Mouse (Mus musculus): ENCODE results near the gene Oasl2. TPM values are rescaled to one million over a fixed set of nuclear protein-coding genes. Genes with fewer than 3 reads are reported as not detected.

Oasl2 gene
- polyA plus RNA-seq, 1 experiment, result 31.7 TPM

DNA sequence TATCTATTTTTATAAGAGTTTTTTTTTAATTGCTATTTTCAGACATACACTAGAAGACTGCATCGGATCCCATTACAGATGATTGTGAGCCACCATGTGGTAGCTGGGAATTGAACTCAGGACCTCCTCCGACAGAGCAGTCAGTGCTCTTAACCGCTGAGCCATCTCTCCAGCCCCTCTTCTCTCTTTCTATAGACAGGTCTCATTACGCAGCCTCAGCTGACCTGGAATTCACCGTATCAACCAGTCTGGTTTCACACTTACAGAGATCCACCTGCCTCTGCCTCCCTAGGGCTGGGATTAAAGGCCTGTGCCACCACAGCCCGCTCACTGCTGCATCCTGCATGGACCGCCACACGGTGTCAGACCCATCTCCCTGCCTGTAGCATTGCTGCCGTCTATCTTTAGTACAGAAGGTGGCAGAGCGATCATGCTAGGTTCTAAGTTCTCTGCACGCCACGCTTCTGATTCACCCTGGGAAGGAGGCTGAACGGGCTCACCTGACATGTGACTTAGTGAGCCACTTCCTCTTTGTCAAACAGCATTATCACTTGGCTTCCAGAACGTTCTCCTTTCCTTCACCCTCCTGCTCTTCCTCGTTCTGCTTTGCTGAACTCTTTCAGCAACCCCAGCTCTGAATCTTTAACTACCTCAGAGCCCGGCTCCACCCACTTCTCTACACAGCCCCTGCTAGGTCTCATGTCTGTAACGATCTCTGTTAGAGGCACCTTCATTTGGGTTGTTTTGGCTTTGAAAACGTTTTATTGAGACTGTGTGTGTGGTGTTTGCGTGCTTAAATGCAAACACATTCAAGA, 25.0 kb downstream of the Oasl2 start:
- Histone ChIP-seq H3K4me1 (replicated peaks; ENCODE audit: control insufficient read depth, insufficient read depth, low read length) (peaks cover 13% of the 10 kb centered on the region), H3K27ac (ENCODE audit: control insufficient read depth, insufficient read depth, low read length) (peak overlapping the region; percentile 92), H3K4me3 (ENCODE audit: control insufficient read depth, insufficient read depth, low read length) (peak overlapping the region; percentile 5; the same call in 1 of the 2 replicates), H3K36me3 (ENCODE audit: control insufficient read depth, insufficient read depth, low read length) (no peaks in the 10 kb centered on the region), H3K27me3 (ENCODE audit: control insufficient read depth, insufficient read depth, low read length) (no peaks in the 10 kb centered on the region)
- peak; percentile 61; the same call in 1 of the 2 replicates for TF ChIP-seq CTCF (IDR thresholded peaks at IDR 0.05; ENCODE audit: borderline replicate concordance, control insufficient read depth, extremely low read depth, insufficient read depth, low read length, poor library complexity)
- 0 out of 2 replicates have a peak, but pooled peaks have one; percentile 21 for TF ChIP-seq POLR2A (IDR thresholded peaks at IDR 0.05; ENCODE audit: control insufficient read depth, extremely low read depth, insufficient read depth, low read length, poor library complexity)
- WGBS, result 14% methylated on average over 19 of the region's 19 CpGs
- DNase-seq, result peak; percentile 76

DNA sequence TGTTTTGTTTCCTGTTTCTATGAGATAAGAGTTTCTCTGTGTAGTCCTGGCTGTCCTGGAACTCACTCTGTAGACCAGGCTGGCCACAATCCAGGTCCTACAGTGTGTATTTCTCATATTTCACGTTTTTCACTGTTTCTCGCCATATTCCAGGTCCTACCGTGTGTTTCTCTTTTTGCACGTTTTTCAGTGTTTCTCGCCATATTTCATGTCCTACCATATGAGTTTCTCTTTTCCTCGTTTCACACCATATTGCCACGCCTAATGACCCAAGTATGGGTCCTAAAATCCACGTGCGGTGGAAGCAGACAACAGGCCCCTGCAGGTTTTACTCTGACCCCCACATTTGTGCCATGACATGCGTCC, 25.6 kb downstream of the Oasl2 start:
- no peaks in the 10 kb centered on the region for H3K27me3 ChIP-seq (ENCODE audit: control insufficient read depth, insufficient read depth, low read length)
- WGBS, result 31% methylated on average over 10 of the region's 10 CpGs
- H3K4me3 ChIP-seq (ENCODE audit: control insufficient read depth, insufficient read depth, low read length), result no peak overlapping the region
- TF ChIP-seq POLR2A (IDR thresholded peaks at IDR 0.05; ENCODE audit: control insufficient read depth, extremely low read depth, insufficient read depth, low read length, poor library complexity) (no peak), CTCF (IDR thresholded peaks at IDR 0.05; ENCODE audit: borderline replicate concordance, control insufficient read depth, extremely low read depth, insufficient read depth, low read length, poor library complexity) (no peak)
- no peaks in the 10 kb centered on the region for H3K36me3 ChIP-seq (ENCODE audit: control insufficient read depth, insufficient read depth, low read length)
- H3K27ac ChIP-seq (ENCODE audit: control insufficient read depth, insufficient read depth, low read length), result peak overlapping the region; percentile 92
- no peak for DNase-seq
- peaks cover 11% of the 10 kb centered on the region for H3K4me1 ChIP-seq (replicated peaks; ENCODE audit: control insufficient read depth, insufficient read depth, low read length)

DNA sequence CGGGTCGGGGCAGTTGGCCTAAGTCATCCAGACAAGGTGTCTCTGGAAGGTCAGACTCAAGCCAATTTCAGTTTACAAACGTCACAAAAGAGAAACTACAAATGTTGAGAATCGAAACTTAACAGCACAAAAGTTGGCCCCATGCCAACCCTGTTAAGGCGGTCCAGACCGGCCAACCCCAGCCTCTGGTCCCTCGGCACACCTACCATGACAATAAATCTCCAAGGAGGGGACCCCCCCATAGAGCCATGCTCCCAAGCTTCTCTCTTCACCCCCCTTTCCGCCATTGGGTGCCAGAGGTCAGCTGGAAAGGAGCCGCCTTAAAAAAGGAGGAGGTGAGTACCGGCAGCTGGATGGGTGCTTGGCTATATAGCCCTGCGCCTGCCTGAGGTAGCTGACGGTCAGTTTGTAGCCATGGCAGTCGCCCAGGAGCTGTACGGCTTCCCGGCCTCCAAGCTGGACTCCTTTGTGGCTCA, 26.3 kb downstream of the Oasl2 start, which contains the start of gene Oasl1:
Gene Oasl1 (plus strand): TSS at position 243 of the 476 bp plus-strand sequence.
- peak within 1 kb of the TSS; percentile 49 for H3K4me3 ChIP-seq (ENCODE audit: control insufficient read depth, insufficient read depth, low read length)
- 10% methylated on average over 15 of the region's 15 CpGs for WGBS
- DNase-seq, result peak; percentile 26
- no peaks in the 10 kb centered on the region for H3K36me3 ChIP-seq (ENCODE audit: control insufficient read depth, insufficient read depth, low read length)
- no peak for TF ChIP-seq POLR2A (IDR thresholded peaks at IDR 0.05; ENCODE audit: control insufficient read depth, extremely low read depth, insufficient read depth, low read length, poor library complexity)
- no peak for TF ChIP-seq CTCF (IDR thresholded peaks at IDR 0.05; ENCODE audit: borderline replicate concordance, control insufficient read depth, extremely low read depth, insufficient read depth, low read length, poor library complexity)
- no peaks in the 10 kb centered on the region for H3K27me3 ChIP-seq (ENCODE audit: control insufficient read depth, insufficient read depth, low read length)
- H3K4me1 ChIP-seq (replicated peaks; ENCODE audit: control insufficient read depth, insufficient read depth, low read length), result peaks cover 11% of the 10 kb centered on the region
- peak within 1 kb of the TSS; percentile 92 for H3K27ac ChIP-seq (ENCODE audit: control insufficient read depth, insufficient read depth, low read length)

DNA sequence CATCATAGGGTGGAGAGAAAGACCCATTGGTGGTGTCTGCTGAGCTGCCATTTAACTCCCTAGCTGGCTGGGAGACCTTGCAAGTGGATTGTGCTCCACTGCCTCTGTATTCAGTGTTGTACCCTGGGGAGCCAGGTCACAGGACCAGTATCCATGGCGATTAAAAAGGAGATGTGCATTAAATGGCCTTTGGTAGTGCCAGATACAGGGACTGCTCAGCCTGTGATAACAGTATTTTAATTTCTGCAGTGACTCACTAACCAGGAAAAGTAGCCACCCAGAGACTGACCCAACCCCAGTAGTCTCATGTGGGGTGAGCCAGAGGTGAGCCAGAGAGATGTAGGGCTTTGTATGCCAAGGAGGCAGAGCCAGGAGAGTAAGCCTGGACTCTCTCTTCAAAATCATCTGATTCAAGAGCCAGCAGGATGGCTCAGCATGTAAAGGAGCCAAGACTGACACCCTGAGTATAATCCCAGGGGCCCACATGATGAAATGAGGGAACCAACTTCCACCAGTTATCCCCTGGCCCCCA, 29.5 kb downstream of the Oasl2 start:
- no peak for DNase-seq
- WGBS, result 93% methylated on average over 1 of the region's 1 CpGs
- Histone ChIP-seq H3K27me3 (ENCODE audit: control insufficient read depth, insufficient read depth, low read length) (no peaks in the 10 kb centered on the region), H3K4me1 (replicated peaks; ENCODE audit: control insufficient read depth, insufficient read depth, low read length) (peaks cover 11% of the 10 kb centered on the region), H3K36me3 (ENCODE audit: control insufficient read depth, insufficient read depth, low read length) (no peaks in the 10 kb centered on the region), H3K4me3 (ENCODE audit: control insufficient read depth, insufficient read depth, low read length) (no peak overlapping the region), H3K27ac (ENCODE audit: control insufficient read depth, insufficient read depth, low read length) (no peak overlapping the region)
- TF ChIP-seq POLR2A (IDR thresholded peaks at IDR 0.05; ENCODE audit: control insufficient read depth, extremely low read depth, insufficient read depth, low read length, poor library complexity), result no peak

DNA sequence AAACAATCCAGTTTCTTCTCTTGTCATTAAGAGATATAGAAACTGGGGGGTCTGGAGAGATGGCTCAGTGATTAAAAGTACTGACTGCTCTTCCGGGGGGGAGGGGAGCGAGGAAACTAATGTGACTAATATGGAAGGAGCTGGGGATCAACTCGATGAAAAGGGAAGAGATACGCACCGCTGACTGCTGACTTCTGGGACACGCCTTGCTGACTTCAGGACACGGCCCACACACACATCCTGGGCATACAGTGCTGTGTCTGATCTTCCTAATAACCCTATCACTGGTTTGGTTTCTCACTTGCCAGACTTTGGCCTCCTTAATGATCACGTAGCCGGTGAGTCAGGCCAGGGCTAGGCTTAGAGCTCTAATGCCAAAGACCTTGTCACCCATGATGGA, 30.0 kb downstream of the Oasl2 start:
- H3K4me3 ChIP-seq (ENCODE audit: control insufficient read depth, insufficient read depth, low read length), result no peak overlapping the region
- no peaks in the 10 kb centered on the region for H3K27me3 ChIP-seq (ENCODE audit: control insufficient read depth, insufficient read depth, low read length)
- TF ChIP-seq CTCF (IDR thresholded peaks at IDR 0.05; ENCODE audit: borderline replicate concordance, control insufficient read depth, extremely low read depth, insufficient read depth, low read length, poor library complexity), result no peak
- no peak for TF ChIP-seq POLR2A (IDR thresholded peaks at IDR 0.05; ENCODE audit: control insufficient read depth, extremely low read depth, insufficient read depth, low read length, poor library complexity)
- H3K27ac ChIP-seq (ENCODE audit: control insufficient read depth, insufficient read depth, low read length), result no peak overlapping the region
- H3K4me1 ChIP-seq (replicated peaks; ENCODE audit: control insufficient read depth, insufficient read depth, low read length), result peaks cover 8% of the 10 kb centered on the region
- no peaks in the 10 kb centered on the region for H3K36me3 ChIP-seq (ENCODE audit: control insufficient read depth, insufficient read depth, low read length)
- DNase-seq, result no peak
- 94% methylated on average over 9 of the region's 9 CpGs for WGBS

DNA sequence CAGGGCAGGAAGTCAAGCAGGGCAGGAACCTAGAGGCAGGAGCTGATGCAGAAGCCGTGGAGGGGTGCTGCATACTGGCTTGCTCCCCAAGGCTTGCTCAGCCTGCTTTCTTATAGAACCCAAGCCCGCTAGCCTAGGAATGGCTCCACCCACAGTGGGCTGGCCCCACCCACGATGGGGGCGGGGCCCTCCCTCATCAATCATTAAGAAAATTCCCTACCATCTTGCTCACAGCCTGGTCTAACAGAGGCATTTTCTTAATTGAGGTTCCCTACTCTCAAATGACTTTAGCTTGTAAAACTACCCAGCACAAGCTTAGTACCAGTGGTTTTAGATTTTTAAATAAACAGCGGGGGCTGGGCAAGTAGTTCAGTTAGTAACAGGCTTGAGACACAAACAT, 34.9 kb downstream of the Oasl2 start:
- TF ChIP-seq POLR2A (IDR thresholded peaks at IDR 0.05; ENCODE audit: control insufficient read depth, extremely low read depth, insufficient read depth, low read length, poor library complexity) (no peak), CTCF (IDR thresholded peaks at IDR 0.05; ENCODE audit: borderline replicate concordance, control insufficient read depth, extremely low read depth, insufficient read depth, low read length, poor library complexity) (no peak)
- H3K27ac ChIP-seq (ENCODE audit: control insufficient read depth, insufficient read depth, low read length), result no peak overlapping the region
- 75% methylated on average over 5 of the region's 5 CpGs for WGBS

More for the DNA sequence above, 34.9 kb downstream of the Oasl2 start:
- Histone ChIP-seq H3K4me3 (ENCODE audit: control insufficient read depth, insufficient read depth, low read length) (no peak overlapping the region), H3K4me1 (replicated peaks; ENCODE audit: control insufficient read depth, insufficient read depth, low read length) (no peaks in the 10 kb centered on the region), H3K27me3 (ENCODE audit: control insufficient read depth, insufficient read depth, low read length) (no peaks in the 10 kb centered on the region), H3K36me3 (ENCODE audit: control insufficient read depth, insufficient read depth, low read length) (no peaks in the 10 kb centered on the region)
- no peak for DNase-seq

All from thymus, adult 2 months (tissue).